Mouse (Mus musculus): Measurements from ENCODE around the gene Pdpk1. TPM values are rescaled to one million over a fixed set of nuclear protein-coding genes. Genes with fewer than 3 reads are reported as not detected.
A peak's percentile ranks its signal among the peaks of the same experiment; 100 is the strongest.

Pdpk1 gene
- polyA plus RNA-seq (2011; ENCODE audit: insufficient read depth, insufficient read length, low read depth, missing spikeins) = 44.7 and 45.0 TPM in 2 replicates

DNA sequence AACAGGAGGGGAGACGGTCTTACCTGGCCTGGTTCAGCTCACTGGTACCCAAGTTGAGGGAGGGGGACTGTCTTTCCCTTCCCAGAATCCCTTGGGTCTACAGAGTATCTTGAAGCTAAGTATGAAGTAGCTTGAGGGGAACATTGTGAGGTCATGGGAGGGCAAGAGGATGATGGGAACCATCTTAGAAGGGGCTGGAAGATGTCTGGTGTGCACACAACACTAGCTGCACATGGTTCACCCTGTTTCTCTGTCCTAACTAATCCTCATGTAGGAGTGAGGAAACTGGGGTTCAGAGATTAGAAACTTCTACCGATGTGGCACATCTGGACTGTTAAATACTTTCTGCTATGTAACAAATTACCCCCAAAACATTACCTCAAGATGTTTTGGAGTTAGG lies at the start of gene Pdpk1:
Gene Pdpk1, minus strand, starts transcription at position 101 of the 400 bp plus-strand sequence.
- Histone ChIP-seq H3K4me1 (ENCODE audit: control insufficient read depth, insufficient read depth, low read length) (no peaks in the 10 kb centered on the region), H3K9me3 (replicated peaks; ENCODE audit: control insufficient read depth, insufficient read depth, low read length, poor library complexity, severe bottlenecking) (no peaks in the 10 kb centered on the region), H3K36me3 (ENCODE audit: control insufficient read depth, insufficient read depth, low read length, poor library complexity, severe bottlenecking) (no peaks in the 10 kb centered on the region), H3K4me3 (ENCODE audit: low read depth, low read length) (peak within 1 kb of the TSS; percentile 49), H3K27ac (ENCODE audit: insufficient read depth, low read length) (peak within 1 kb of the TSS; percentile 6; the same call in 1 of the 2 replicates), H3K27me3 (ENCODE audit: control insufficient read depth, insufficient read depth, low read length, poor library complexity, severe bottlenecking) (no peaks in the 10 kb centered on the region), H3K9ac (ENCODE audit: low read depth, poor library complexity, severe bottlenecking) (peak within 1 kb of the TSS; percentile 33; the same call in 1 of the 2 replicates)
- TF ChIP-seq CTCF (IDR thresholded peaks at IDR 0.05; ENCODE audit: low read depth, low read length) (no peak), EP300 (IDR thresholded peaks at IDR 0.05; ENCODE audit: insufficient read depth, low read depth, low read length) (no peak), POLR2A (IDR thresholded peaks at IDR 0.05; ENCODE audit: insufficient read depth, low read length) (no peak)

- H3K9ac ChIP-seq (ENCODE audit: low read depth, poor library complexity, severe bottlenecking) = no peak overlapping the region
- TF ChIP-seq CTCF (IDR thresholded peaks at IDR 0.05; ENCODE audit: low read depth, low read length) (no peak), EP300 (IDR thresholded peaks at IDR 0.05; ENCODE audit: insufficient read depth, low read depth, low read length) (peak; percentile 84)
- H3K9me3 ChIP-seq (replicated peaks; ENCODE audit: control insufficient read depth, insufficient read depth, low read length, poor library complexity, severe bottlenecking) = no peaks in the 10 kb centered on the region
- no peak overlapping the region for H3K4me3 ChIP-seq (ENCODE audit: low read depth, low read length)
- no peak overlapping the region for H3K27ac ChIP-seq (ENCODE audit: insufficient read depth, low read length)
- no peaks in the 10 kb centered on the region for H3K27me3 ChIP-seq (ENCODE audit: control insufficient read depth, insufficient read depth, low read length, poor library complexity, severe bottlenecking)
- H3K36me3 ChIP-seq (ENCODE audit: control insufficient read depth, insufficient read depth, low read length, poor library complexity, severe bottlenecking) = no peaks in the 10 kb centered on the region
- peaks cover 19% of the 10 kb centered on the region for H3K4me1 ChIP-seq (ENCODE audit: control insufficient read depth, insufficient read depth, low read length)
These were observed 49.0 kb upstream of the Pdpk1 start for GRCm38 (mm10) chr17:24199741-24200140.

- Histone ChIP-seq H3K4me3 (ENCODE audit: low read depth, low read length) (no peak overlapping the region), H3K36me3 (ENCODE audit: control insufficient read depth, insufficient read depth, low read length, poor library complexity, severe bottlenecking) (no peaks in the 10 kb centered on the region), H3K27ac (ENCODE audit: insufficient read depth, low read length) (no peak overlapping the region), H3K27me3 (ENCODE audit: control insufficient read depth, insufficient read depth, low read length, poor library complexity, severe bottlenecking) (no peaks in the 10 kb centered on the region), H3K4me1 (ENCODE audit: control insufficient read depth, insufficient read depth, low read length) (peaks cover 19% of the 10 kb centered on the region), H3K9me3 (replicated peaks; ENCODE audit: control insufficient read depth, insufficient read depth, low read length, poor library complexity, severe bottlenecking) (no peaks in the 10 kb centered on the region), H3K9ac (ENCODE audit: low read depth, poor library complexity, severe bottlenecking) (no peak overlapping the region)
- no peak for TF ChIP-seq CTCF (IDR thresholded peaks at IDR 0.05; ENCODE audit: low read depth, low read length)
- no peak for TF ChIP-seq POLR2A (IDR thresholded peaks at IDR 0.05; ENCODE audit: insufficient read depth, low read length)
- TF ChIP-seq EP300 (IDR thresholded peaks at IDR 0.05; ENCODE audit: insufficient read depth, low read depth, low read length) = no peak
These were observed 48.5 kb upstream of the Pdpk1 start for GRCm38 (mm10) chr17:24199252-24199651.

DNA sequence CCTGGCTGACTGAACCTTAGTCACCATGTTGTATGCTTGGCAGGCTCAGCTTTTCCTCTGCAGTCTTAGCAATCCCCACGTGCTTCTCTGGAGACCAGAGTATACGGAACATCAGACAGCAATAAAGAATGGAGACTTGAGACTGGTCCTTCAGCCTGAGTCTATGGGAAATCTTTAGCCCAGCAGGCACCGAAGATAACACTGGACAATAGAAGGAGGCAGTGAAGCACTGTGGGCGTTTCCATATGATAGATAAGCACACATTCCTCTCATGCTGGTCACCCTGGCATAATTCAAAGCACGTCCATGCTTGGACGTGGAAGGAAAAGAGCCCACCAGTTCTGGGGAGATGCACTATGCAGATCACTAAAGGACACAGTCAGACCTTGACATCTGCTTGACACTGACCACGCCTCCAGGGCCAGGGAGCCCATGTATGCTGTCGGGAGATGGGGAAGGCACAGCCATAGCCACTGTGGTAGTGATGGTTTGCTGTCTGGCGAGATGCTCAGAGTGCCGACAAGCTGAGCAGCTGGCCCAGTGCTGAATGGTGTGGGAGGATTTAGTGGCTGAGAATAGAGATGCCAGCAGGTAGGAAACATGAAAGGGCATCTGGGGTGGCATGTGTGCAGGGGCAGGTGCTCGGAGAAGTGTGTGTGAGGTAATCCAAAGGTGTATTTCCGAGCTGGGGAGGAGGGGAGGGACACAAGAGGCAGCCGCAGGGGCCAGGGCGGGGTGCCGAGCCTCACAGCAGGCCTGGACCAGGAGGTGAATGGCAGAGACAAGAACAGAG lies 46.5 kb upstream of the Pdpk1 start:
- no peaks in the 10 kb centered on the region for H3K27me3 ChIP-seq (ENCODE audit: control insufficient read depth, insufficient read depth, low read length, poor library complexity, severe bottlenecking)
- no peak overlapping the region for H3K27ac ChIP-seq (ENCODE audit: insufficient read depth, low read length)
- TF ChIP-seq POLR2A (IDR thresholded peaks at IDR 0.05; ENCODE audit: insufficient read depth, low read length) = no peak
- TF ChIP-seq CTCF (IDR thresholded peaks at IDR 0.05; ENCODE audit: low read depth, low read length) = no peak
- no peak for TF ChIP-seq EP300 (IDR thresholded peaks at IDR 0.05; ENCODE audit: insufficient read depth, low read depth, low read length)
- H3K9me3 ChIP-seq (replicated peaks; ENCODE audit: control insufficient read depth, insufficient read depth, low read length, poor library complexity, severe bottlenecking) = no peaks in the 10 kb centered on the region
- H3K36me3 ChIP-seq (ENCODE audit: control insufficient read depth, insufficient read depth, low read length, poor library complexity, severe bottlenecking) = no peaks in the 10 kb centered on the region
- H3K4me3 ChIP-seq (ENCODE audit: low read depth, low read length) = no peak overlapping the region
- no peak overlapping the region for H3K9ac ChIP-seq (ENCODE audit: low read depth, poor library complexity, severe bottlenecking)
- H3K4me1 ChIP-seq (ENCODE audit: control insufficient read depth, insufficient read depth, low read length) = peaks cover 19% of the 10 kb centered on the region

- H3K4me1 ChIP-seq (ENCODE audit: control insufficient read depth, insufficient read depth, low read length) = peaks cover 21% of the 10 kb centered on the region
- H3K36me3 ChIP-seq (ENCODE audit: control insufficient read depth, insufficient read depth, low read length, poor library complexity, severe bottlenecking) = no peaks in the 10 kb centered on the region
- no peaks in the 10 kb centered on the region for H3K9me3 ChIP-seq (replicated peaks; ENCODE audit: control insufficient read depth, insufficient read depth, low read length, poor library complexity, severe bottlenecking)
- H3K27ac ChIP-seq (ENCODE audit: insufficient read depth, low read length) = no peak overlapping the region
- no peak for TF ChIP-seq EP300 (IDR thresholded peaks at IDR 0.05; ENCODE audit: insufficient read depth, low read depth, low read length)
- TF ChIP-seq CTCF (IDR thresholded peaks at IDR 0.05; ENCODE audit: low read depth, low read length) = peak; percentile 7
- no peak for TF ChIP-seq POLR2A (IDR thresholded peaks at IDR 0.05; ENCODE audit: insufficient read depth, low read length)
- no peaks in the 10 kb centered on the region for H3K27me3 ChIP-seq (ENCODE audit: control insufficient read depth, insufficient read depth, low read length, poor library complexity, severe bottlenecking)
- no peak overlapping the region for H3K4me3 ChIP-seq (ENCODE audit: low read depth, low read length)
- H3K9ac ChIP-seq (ENCODE audit: low read depth, poor library complexity, severe bottlenecking) = no peak overlapping the region
These were observed 44.6 kb upstream of the Pdpk1 start for GRCm38 (mm10) chr17:24195349-24195748.

DNA sequence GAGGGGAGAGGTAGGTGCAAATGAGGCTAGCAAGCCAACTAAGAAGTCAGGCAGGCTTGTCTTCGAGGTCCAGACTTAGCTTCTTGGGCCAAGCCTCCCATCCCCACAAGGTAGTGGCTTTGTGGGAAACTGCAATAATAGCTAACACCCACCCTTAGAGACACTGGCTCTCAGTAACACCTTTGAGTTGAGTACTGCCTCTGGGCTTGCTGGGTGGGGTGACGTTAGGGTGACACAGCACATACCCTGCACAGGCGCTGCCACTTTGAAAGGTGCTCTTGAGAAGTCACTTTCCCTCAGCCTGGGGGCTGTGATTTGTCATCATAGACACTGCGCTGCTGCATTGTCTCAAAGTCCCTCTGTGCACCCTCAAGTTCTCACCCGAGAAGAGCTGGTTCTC lies 43.0 kb upstream of the Pdpk1 start:
- no peaks in the 10 kb centered on the region for H3K36me3 ChIP-seq (ENCODE audit: control insufficient read depth, insufficient read depth, low read length, poor library complexity, severe bottlenecking)
- no peak for TF ChIP-seq CTCF (IDR thresholded peaks at IDR 0.05; ENCODE audit: low read depth, low read length)
- TF ChIP-seq EP300 (IDR thresholded peaks at IDR 0.05; ENCODE audit: insufficient read depth, low read depth, low read length) = no peak
- TF ChIP-seq POLR2A (IDR thresholded peaks at IDR 0.05; ENCODE audit: insufficient read depth, low read length) = no peak
- no peak overlapping the region for H3K27ac ChIP-seq (ENCODE audit: insufficient read depth, low read length)

More for the DNA sequence above, 43.0 kb upstream of the Pdpk1 start:
- no peaks in the 10 kb centered on the region for H3K27me3 ChIP-seq (ENCODE audit: control insufficient read depth, insufficient read depth, low read length, poor library complexity, severe bottlenecking)
- no peak overlapping the region for H3K9ac ChIP-seq (ENCODE audit: low read depth, poor library complexity, severe bottlenecking)
- peaks cover 15% of the 10 kb centered on the region for H3K4me1 ChIP-seq (ENCODE audit: control insufficient read depth, insufficient read depth, low read length)
- no peaks in the 10 kb centered on the region for H3K9me3 ChIP-seq (replicated peaks; ENCODE audit: control insufficient read depth, insufficient read depth, low read length, poor library complexity, severe bottlenecking)
- H3K4me3 ChIP-seq (ENCODE audit: low read depth, low read length) = no peak overlapping the region
